Mouse (Mus musculus) forebrain, embryonic 13.5 days (tissue): Measurements from ENCODE around the gene Tcam1. TPM values are rescaled to one million over a fixed set of nuclear protein-coding genes. Genes with fewer than 3 reads are reported as not detected.

Source experiments
- ATAC-seq: fragments of 200-750 bp; cut with Nextera tagmentation; 2 replicates; pipeline ENCODE4 v1.8.0; 2017
- H3K27ac ChIP-seq: fragments of 300-500 bp; sonication (generic); 2 replicates; pipeline ENCODE4 v1.5.1; 2015; ENCODE audit warnings: inconsistent platforms, mild to moderate bottlenecking, moderate library complexity
- H3K27me3 ChIP-seq: fragments of 300-500 bp; sonication (generic); 2 replicates; pipeline ENCODE4 v1.6.1; 2015; ENCODE audit warnings: mild to moderate bottlenecking, inconsistent platforms
- H3K36me3 ChIP-seq: fragments of 300-500 bp; sonication (generic); 2 replicates; pipeline ENCODE4 v1.6.1; 2015; ENCODE audit warnings: mild to moderate bottlenecking, inconsistent platforms; ENCODE audit not compliant: poor library complexity, severe bottlenecking
- H3K4me1 ChIP-seq: fragments of 300-500 bp; sonication (generic); 2 replicates; pipeline ENCODE4 v1.6.1; 2015; ENCODE audit warnings: inconsistent platforms
- H3K4me2 ChIP-seq: fragments of 300-500 bp; sonication (generic); 2 replicates; pipeline ENCODE4 v1.6.1; 2015; ENCODE audit warnings: inconsistent platforms, mild to moderate bottlenecking, moderate library complexity
- H3K4me3 ChIP-seq: fragments of 300-500 bp; sonication (generic); 2 replicates; pipeline ENCODE4 v1.5.1; 2015; ENCODE audit warnings: mild to moderate bottlenecking, inconsistent platforms
- H3K9ac ChIP-seq: fragments of 300-500 bp; sonication (generic); 2 replicates; pipeline ENCODE4 v1.6.1; 2015; ENCODE audit warnings: mild to moderate bottlenecking, inconsistent platforms
- H3K9me3 ChIP-seq: fragments of 300-500 bp; sonication (generic); replicated peaks from 2 replicates; pipeline ENCODE4 v1.6.1; 2016; ENCODE audit warnings: inconsistent platforms
- WGBS: fragments of 180-500 bp; shearing (Covaris S2); methylation state at CpG from one replicate; pipeline ENCODE4 v1.1.7; 2015; 5-methylcytosine and 5-hydroxymethylcytosine counted together
- polyA plus RNA-seq: library from polyadenylated mRNA; unstranded; fragments of >200 nt; fragmentation: Nextera tagmentation; extraction: Ambion mirVana; gene quantifications from 2 replicates; pipeline ENCODE4 v1.2.1, GENCODE M21; 2015

The Tcam1 gene
- polyA plus RNA-seq, 1 experiment from 2014 or later: 0.10 TPM

- H3K36me3 ChIP-seq: no peaks in the 10 kb centered on the region
- no peak overlapping the region for H3K4me3 ChIP-seq
- no peak overlapping the region for H3K4me2 ChIP-seq
- no peak for ATAC-seq
- 87% methylated on average over 5 of the region's 5 CpGs for WGBS
- H3K9me3 ChIP-seq: no peaks in the 10 kb centered on the region
- no peaks in the 10 kb centered on the region for H3K4me1 ChIP-seq
- no peaks in the 10 kb centered on the region for H3K27me3 ChIP-seq
- no peak overlapping the region for H3K9ac ChIP-seq
- H3K27ac ChIP-seq: no peak overlapping the region
Observed at GRCm38 (mm10) chr11:106328521-106328920, 52.0 kb downstream of the Tcam1 start.

GRCm38 (mm10) chr11:106329128-106329527 lies 52.7 kb downstream of the Tcam1 start:
- Histone ChIP-seq H3K27me3 (no peaks in the 10 kb centered on the region), H3K27ac (no peak overlapping the region), H3K9ac (no peak overlapping the region), H3K4me1 (no peaks in the 10 kb centered on the region), H3K4me3 (no peak overlapping the region), H3K36me3 (no peaks in the 10 kb centered on the region), H3K9me3 (no peaks in the 10 kb centered on the region), H3K4me2 (no peak overlapping the region)
- 80% methylated on average over 6 of the region's 6 CpGs for WGBS
- ATAC-seq: no peak

GRCm38 (mm10) chr11:106329682-106330081 lies 53.2 kb downstream of the Tcam1 start:
- no peak overlapping the region for H3K4me2 ChIP-seq
- 77% methylated on average over 7 of the region's 7 CpGs for WGBS
- H3K36me3 ChIP-seq: no peaks in the 10 kb centered on the region
- ATAC-seq: no peak
- H3K4me3 ChIP-seq: no peak overlapping the region
- H3K27me3 ChIP-seq: no peaks in the 10 kb centered on the region
- no peaks in the 10 kb centered on the region for H3K4me1 ChIP-seq
- H3K9me3 ChIP-seq: no peaks in the 10 kb centered on the region
- H3K27ac ChIP-seq: no peak overlapping the region
- H3K9ac ChIP-seq: no peak overlapping the region

- no peak for ATAC-seq
- H3K9ac ChIP-seq: no peak overlapping the region
- no peaks in the 10 kb centered on the region for H3K36me3 ChIP-seq
- no peaks in the 10 kb centered on the region for H3K4me1 ChIP-seq
- WGBS: 50% methylated on average over 4 of the region's 4 CpGs
- H3K4me2 ChIP-seq: no peak overlapping the region
- no peak overlapping the region for H3K4me3 ChIP-seq
- H3K27ac ChIP-seq: no peak overlapping the region
- no peaks in the 10 kb centered on the region for H3K9me3 ChIP-seq
- H3K27me3 ChIP-seq: no peaks in the 10 kb centered on the region
Observed at GRCm38 (mm10) chr11:106332458-106332857, 56.0 kb downstream of the Tcam1 start.

- WGBS: 12% methylated on average over 2 of the region's 2 CpGs
Observed at GRCm38 (mm10) chr11:106334066-106334465, 57.6 kb downstream of the Tcam1 start.

GRCm38 (mm10) chr11:106338029-106338428 lies 61.6 kb downstream of the Tcam1 start:
- no peaks in the 10 kb centered on the region for H3K4me1 ChIP-seq
- no peak overlapping the region for H3K9ac ChIP-seq
- no peak overlapping the region for H3K4me3 ChIP-seq
- WGBS: 73% methylated on average over 5 of the region's 5 CpGs
- H3K27me3 ChIP-seq: no peaks in the 10 kb centered on the region
- H3K9me3 ChIP-seq: no peaks in the 10 kb centered on the region
- no peak overlapping the region for H3K27ac ChIP-seq
- ATAC-seq: no peak
- H3K36me3 ChIP-seq: no peaks in the 10 kb centered on the region
- no peak overlapping the region for H3K4me2 ChIP-seq

More at GRCm38 (mm10) chr11:106334066-106334465, 57.6 kb downstream of the Tcam1 start:
- no peak for ATAC-seq
- Histone ChIP-seq H3K27ac (no peak overlapping the region), H3K9me3 (no peaks in the 10 kb centered on the region), H3K4me1 (no peaks in the 10 kb centered on the region), H3K9ac (no peak overlapping the region), H3K4me3 (no peak overlapping the region), H3K4me2 (no peak overlapping the region), H3K27me3 (no peaks in the 10 kb centered on the region), H3K36me3 (no peaks in the 10 kb centered on the region)

Other genes starting within 250 kb of the Tcam1 start
- 82.1 and 99.4 TPM in 2 replicates for gene Dcaf7, start 239.8 kb upstream of the Tcam1 start, polyA plus RNA-seq
- gene Taco1, start 210.6 kb upstream of the Tcam1 start, polyA plus RNA-seq: 8.9 and 9.6 TPM in 2 replicates
- gene Map3k3, start 192.1 kb upstream of the Tcam1 start, polyA plus RNA-seq: 9.5 and 11.9 TPM in 2 replicates
- gene Gm10840, start 115.8 kb upstream of the Tcam1 start, polyA plus RNA-seq: not detected in 2 replicates
- gene Limd2, start 115.8 kb upstream of the Tcam1 start, polyA plus RNA-seq: 253 and 279 TPM in 2 replicates
- 33.4 and 33.5 TPM in 2 replicates for gene Strada, start 74.5 kb upstream of the Tcam1 start, polyA plus RNA-seq
- 78.6 and 83.9 TPM in 2 replicates for gene Ccdc47, start 60.3 kb upstream of the Tcam1 start, polyA plus RNA-seq
- 93.0 and 102 TPM in 2 replicates for gene Ddx42, start 59.7 kb upstream of the Tcam1 start, polyA plus RNA-seq
- gene Ftsj3, start 20.6 kb upstream of the Tcam1 start, polyA plus RNA-seq: 46.4 and 52.7 TPM in 2 replicates
- gene Psmc5, start 20.5 kb upstream of the Tcam1 start, polyA plus RNA-seq: 322 and 348 TPM in 2 replicates
- 14.2 and 14.3 TPM in 2 replicates for gene Smarcd2, start 3.7 kb upstream of the Tcam1 start, polyA plus RNA-seq
- gene Gh, start 25.2 kb downstream of the Tcam1 start, polyA plus RNA-seq: not detected in 2 replicates
- gene Cd79b, start 38.1 kb downstream of the Tcam1 start, polyA plus RNA-seq: 0.27 and 0.49 TPM in 2 replicates
- gene Scn4a, start 76.6 kb downstream of the Tcam1 start, polyA plus RNA-seq: 0.04 TPM in 1 of 2 replicates, not detected in the other
- not detected in 2 replicates for gene Prr29, start 88.8 kb downstream of the Tcam1 start, polyA plus RNA-seq
- gene Icam2, start 111.4 kb downstream of the Tcam1 start, polyA plus RNA-seq: 10.3 and 11.6 TPM in 2 replicates
- gene Ern1, start 211.2 kb downstream of the Tcam1 start, polyA plus RNA-seq: 5.6 and 6.3 TPM in 2 replicates